Mouse (Mus musculus) heart, embryonic 15.5 days (tissue): Measurements from ENCODE around the gene Vamp1. TPM values are rescaled to one million over a fixed set of nuclear protein-coding genes. Genes with fewer than 3 reads are reported as not detected.
"Not testable (repeated sequence)": the region's sequence is repeated elsewhere in the genome, so short reads cannot be mapped to it uniquely, and the experiment has no call there.

Source experiments
- ATAC-seq: fragments of 200-750 bp; cut with Nextera tagmentation; replicated peaks from 2 replicates; pipeline ENCODE4 v1.8.0; 2017; ENCODE audit warnings: low read depth, moderate TSS enrichment; ENCODE audit not compliant: insufficient number of reproducible peaks, insufficient read depth, low FRiP score
- H3K27ac ChIP-seq: fragments of 300-500 bp; sonication (generic); 2 replicates; pipeline ENCODE4 v1.5.1; 2015; ENCODE audit warnings: mild to moderate bottlenecking, inconsistent platforms
- H3K27me3 ChIP-seq: fragments of 300-500 bp; sonication (generic); 2 replicates; pipeline ENCODE4 v1.6.1; 2015; ENCODE audit warnings: inconsistent platforms
- H3K36me3 ChIP-seq: fragments of 300-500 bp; sonication (generic); 2 replicates; pipeline ENCODE4 v1.6.1; 2015; ENCODE audit warnings: mild to moderate bottlenecking, inconsistent platforms
- H3K4me1 ChIP-seq: fragments of 300-500 bp; sonication (generic); replicated peaks from 2 replicates; pipeline ENCODE4 v1.6.1; 2015; ENCODE audit warnings: inconsistent platforms
- H3K4me2 ChIP-seq: fragments of 300-500 bp; sonication (generic); 2 replicates; pipeline ENCODE4 v1.6.1; 2015; ENCODE audit warnings: inconsistent platforms, mild to moderate bottlenecking, moderate library complexity
- H3K4me3 ChIP-seq: fragments of 300-500 bp; sonication (generic); 2 replicates; pipeline ENCODE4 v1.5.1; 2015; ENCODE audit warnings: mild to moderate bottlenecking, inconsistent platforms
- H3K9ac ChIP-seq: fragments of 300-500 bp; sonication (generic); 2 replicates; pipeline ENCODE4 v1.6.1; 2015; ENCODE audit warnings: mild to moderate bottlenecking, inconsistent platforms
- H3K9me3 ChIP-seq: fragments of 300-500 bp; sonication (generic); replicated peaks from 2 replicates; pipeline ENCODE4 v1.6.1; 2016; ENCODE audit warnings: inconsistent platforms
- WGBS: fragments of 180-500 bp; shearing (Covaris S2); methylation state at CpG from one replicate; pipeline ENCODE4 v1.1.7; 2015; ENCODE audit warnings: mixed read lengths; 5-methylcytosine and 5-hydroxymethylcytosine counted together
- polyA plus RNA-seq: library from polyadenylated mRNA; unstranded; fragments of >200 nt; fragmentation: Nextera tagmentation; extraction: Ambion mirVana; gene quantifications from 2 replicates; pipeline ENCODE4 v1.2.1, GENCODE M21; 2015

Gene Vamp1
- polyA plus RNA-seq, 1 experiment from 2014 or later, result 5.3 TPM

DNA sequence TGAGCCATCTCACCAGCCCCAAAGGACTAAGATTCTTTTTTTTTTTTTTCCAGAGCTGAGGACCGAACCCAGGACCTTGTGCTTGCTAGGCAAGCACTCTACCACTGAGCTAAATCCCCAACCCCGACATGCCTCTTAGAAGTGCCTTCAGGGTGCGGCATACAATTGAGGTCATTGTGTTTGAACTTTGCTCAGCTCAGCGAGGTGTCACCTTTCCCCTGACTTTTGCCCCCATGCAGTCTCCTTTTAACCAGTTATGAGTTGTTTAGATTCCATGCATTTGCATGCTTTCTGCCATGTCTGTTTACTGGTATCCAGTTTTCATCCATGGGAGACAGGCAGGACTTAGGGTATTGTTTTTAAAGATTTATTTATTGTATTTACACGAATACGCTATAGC is 53.4 kb downstream of the Vamp1 start:
- Histone ChIP-seq H3K36me3 (no peaks in the 10 kb centered on the region), H3K4me2 (no peak overlapping the region), H3K4me3 (no peak overlapping the region), H3K9me3 (no peaks in the 10 kb centered on the region), H3K27ac (no peak overlapping the region), H3K9ac (no peak overlapping the region), H3K4me1 (peaks cover 7% of the 10 kb centered on the region), H3K27me3 (no peaks in the 10 kb centered on the region)
- no peak for ATAC-seq
- WGBS, result 49% methylated on average over 6 of the region's 6 CpGs

DNA sequence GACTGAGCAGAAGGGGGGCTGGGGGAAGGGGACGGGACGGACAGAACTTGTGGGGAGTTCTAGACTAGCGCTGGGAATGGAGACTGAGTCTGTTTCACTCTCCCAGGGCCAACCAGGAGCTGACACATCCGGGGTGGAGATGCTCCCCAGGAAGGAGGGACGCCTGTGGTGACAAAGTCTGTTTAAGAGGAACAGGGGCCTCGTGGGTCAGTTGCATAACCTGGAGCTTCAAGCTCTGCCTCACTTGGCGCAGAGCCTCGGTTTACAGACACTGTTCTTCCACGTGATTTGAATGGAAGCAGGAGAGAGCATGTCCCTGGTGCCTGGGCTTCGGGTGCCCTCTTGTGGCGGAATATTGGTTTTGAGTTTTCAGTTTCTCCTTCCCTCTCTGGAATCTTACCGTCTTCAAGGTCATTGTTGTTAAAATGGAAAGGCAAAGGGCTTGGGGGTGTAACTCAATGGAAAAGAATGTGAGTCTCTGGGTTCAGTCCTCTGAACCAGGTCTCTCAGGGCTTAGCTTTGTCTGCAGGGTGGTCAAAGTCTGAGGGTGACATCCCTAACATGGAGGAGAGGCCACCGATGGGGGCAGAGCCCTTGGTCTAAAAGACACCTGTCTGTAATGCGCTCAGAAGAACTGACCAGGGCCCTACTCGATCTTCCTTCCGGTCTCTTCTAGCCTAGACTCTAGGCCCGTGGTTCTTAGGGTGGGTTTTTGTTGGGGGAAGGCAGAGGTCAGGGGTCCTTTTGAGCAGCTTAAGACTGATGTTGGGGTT is 56.3 kb downstream of the Vamp1 start:
- H3K9ac ChIP-seq, result peak overlapping the region; percentile 42; the same call in 1 of the 2 replicates
- H3K4me2 ChIP-seq, result peak overlapping the region; percentile 52
- no peaks in the 10 kb centered on the region for H3K9me3 ChIP-seq
- no peaks in the 10 kb centered on the region for H3K36me3 ChIP-seq
- 14% methylated on average over 17 of the region's 17 CpGs for WGBS
- peak overlapping the region; percentile 36; the same call in 1 of the 2 replicates for H3K27ac ChIP-seq
- ATAC-seq, result peak; percentile 88
- H3K4me1 ChIP-seq, result peaks cover 7% of the 10 kb centered on the region
- 0 out of 2 replicates have a peak overlapping the region, but pooled peaks have one; percentile 14 for H3K4me3 ChIP-seq
- no peaks in the 10 kb centered on the region for H3K27me3 ChIP-seq

DNA sequence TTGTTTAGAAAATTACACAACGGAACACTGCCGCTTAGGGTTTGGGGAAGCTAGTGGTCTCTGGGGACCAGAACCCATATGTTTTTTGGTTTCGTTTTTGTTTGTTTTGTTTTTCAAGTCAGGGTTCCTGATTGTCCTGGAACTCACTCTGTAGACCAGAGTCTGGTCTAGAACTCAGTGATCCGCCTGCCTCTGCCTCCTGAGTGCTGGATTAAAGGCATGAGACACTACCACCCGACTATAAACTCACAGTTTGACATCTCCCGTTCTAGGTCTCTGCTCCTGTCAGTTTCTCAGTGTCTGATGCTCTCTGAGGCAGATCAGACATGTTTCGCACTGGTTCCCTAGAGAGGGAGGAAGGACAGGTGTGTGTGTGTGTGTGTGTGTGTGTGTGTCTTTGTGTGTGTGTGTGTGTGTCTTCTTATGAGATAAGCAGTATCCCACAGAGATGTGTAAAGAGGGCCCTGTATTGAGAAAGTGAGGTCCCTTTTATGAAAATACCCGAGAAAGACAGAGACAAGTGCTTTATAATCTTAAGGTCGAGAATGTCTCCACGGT is 57.0 kb downstream of the Vamp1 start:
- peaks cover 7% of the 10 kb centered on the region for H3K4me1 ChIP-seq
- no peak overlapping the region for H3K4me2 ChIP-seq
- H3K9me3 ChIP-seq, result no peaks in the 10 kb centered on the region
- no peak overlapping the region for H3K9ac ChIP-seq
- WGBS, result 71% methylated on average over 10 of the region's 10 CpGs
- no peak overlapping the region for H3K27ac ChIP-seq
- H3K36me3 ChIP-seq, result no peaks in the 10 kb centered on the region
- H3K4me3 ChIP-seq, result no peak overlapping the region
- no peaks in the 10 kb centered on the region for H3K27me3 ChIP-seq
- ATAC-seq, result no peak

DNA sequence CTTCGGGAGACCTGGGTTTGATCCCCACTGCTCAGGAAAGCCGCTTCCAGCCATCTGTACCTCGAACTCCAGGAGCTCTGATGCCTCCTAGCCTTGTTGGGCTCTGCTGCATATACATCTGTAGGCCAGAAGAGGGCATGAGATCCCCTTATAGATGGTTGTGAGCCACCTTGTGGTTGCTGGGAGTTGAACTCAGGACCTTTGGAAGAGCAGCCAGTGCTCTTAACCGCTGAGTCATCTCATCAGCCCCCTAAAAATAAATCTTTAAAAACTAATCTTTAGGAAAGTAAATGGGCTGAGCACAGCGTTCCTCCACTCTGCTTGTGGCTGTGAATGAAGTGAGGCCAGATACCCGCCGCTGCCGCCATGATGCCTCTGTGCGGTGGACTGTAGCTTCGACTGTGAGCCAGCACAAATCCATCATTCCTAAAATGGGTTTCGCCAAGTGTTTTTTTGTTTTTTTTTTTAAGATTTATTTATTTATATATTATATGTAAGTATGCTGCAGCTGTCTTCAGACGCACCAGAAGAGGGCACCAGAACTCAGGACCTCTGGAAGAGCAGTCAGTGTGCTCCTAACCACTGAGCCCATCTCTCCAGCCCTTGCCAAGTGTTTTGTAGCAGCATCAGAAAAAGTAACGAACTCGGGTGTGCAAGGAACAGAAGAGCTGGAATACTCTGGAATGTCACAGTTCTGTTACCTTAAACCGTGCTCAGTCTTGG is 59.7 kb downstream of the Vamp1 start:
- H3K4me1 ChIP-seq, result peaks cover 7% of the 10 kb centered on the region
- no peak overlapping the region for H3K4me2 ChIP-seq
- no peaks in the 10 kb centered on the region for H3K9me3 ChIP-seq
- H3K4me3 ChIP-seq, result no peak overlapping the region
- H3K27ac ChIP-seq, result no peak overlapping the region
- 54% methylated on average over 15 of the region's 15 CpGs for WGBS
- no peaks in the 10 kb centered on the region for H3K36me3 ChIP-seq
- no peaks in the 10 kb centered on the region for H3K27me3 ChIP-seq
- ATAC-seq, result no peak
- no peak overlapping the region for H3K9ac ChIP-seq

DNA sequence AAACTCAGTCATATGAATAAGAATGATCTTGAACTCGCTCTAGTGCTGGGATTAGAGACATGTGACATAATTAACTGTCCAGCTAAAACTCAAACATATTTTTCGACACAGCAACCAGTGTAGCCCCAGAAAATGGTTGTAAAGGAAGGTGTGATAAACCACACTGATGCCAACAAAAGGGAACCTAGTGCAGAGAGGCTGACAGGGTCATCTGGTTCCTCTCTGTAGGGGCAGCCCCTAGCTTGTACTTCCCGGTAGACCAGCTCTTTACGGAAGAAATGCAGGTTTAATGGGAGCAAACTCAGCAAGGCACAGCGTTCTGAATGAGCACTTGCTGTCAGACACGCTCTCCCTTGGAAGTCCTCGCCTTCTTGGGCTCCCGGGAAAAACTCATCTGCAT is 64.4 kb downstream of the Vamp1 start:
- Histone ChIP-seq H3K27ac (no peak overlapping the region), H3K36me3 (no peaks in the 10 kb centered on the region), H3K27me3 (no peaks in the 10 kb centered on the region), H3K4me2 (no peak overlapping the region), H3K9me3 (no peaks in the 10 kb centered on the region), H3K4me1 (no peaks in the 10 kb centered on the region), H3K4me3 (no peak overlapping the region), H3K9ac (no peak overlapping the region)
- WGBS, result 50% methylated on average over 8 of the region's 8 CpGs
- ATAC-seq, result no peak

DNA sequence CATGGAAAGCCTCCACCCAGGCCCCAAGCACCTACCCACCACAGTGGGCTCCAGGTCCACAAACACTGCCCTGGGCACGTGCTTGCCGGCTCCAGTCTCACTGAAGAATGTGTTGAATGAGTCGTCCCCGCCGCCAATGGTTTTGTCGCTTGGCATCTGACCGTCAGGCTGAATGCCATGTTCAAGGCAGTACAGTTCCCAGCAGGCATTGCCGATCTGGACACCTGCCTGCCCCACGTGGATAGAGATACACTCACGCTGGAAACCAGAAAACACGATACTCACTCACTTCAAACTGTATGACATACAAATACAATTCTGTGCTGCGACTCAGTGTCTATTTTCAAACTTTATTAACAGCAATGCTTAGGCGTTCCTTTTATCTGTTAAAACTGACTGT is 67.4 kb downstream of the Vamp1 start:
- not testable (repeated sequence) for H3K36me3 ChIP-seq, H3K4me1 ChIP-seq, H3K4me2 ChIP-seq, H3K4me3 ChIP-seq, H3K9me3 ChIP-seq, ATAC-seq, H3K9ac ChIP-seq, H3K27me3 ChIP-seq, H3K27ac ChIP-seq
- 87% methylated on average over 13 of the region's 13 CpGs for WGBS

DNA sequence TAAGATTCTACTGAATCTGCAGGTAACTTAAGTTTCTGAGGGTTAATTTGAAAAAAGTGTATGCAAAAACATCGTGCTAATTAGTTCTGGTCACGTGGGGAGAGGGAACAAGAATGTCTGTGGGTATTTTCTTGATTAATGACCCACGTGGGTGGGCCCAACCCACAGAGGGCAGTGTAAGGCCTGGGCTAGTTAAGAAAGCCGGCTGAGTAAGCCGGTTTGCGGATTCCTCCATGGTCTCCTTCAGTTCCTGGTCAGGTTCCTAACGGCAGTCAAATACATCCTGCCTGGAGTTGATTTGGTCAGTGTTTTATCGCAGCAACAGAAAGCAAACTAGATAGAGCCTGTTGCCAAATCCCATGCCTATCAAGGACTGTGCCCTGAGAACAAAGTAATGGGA is 68.9 kb downstream of the Vamp1 start:
- Histone ChIP-seq H3K4me3 (no peak overlapping the region), H3K27me3 (no peaks in the 10 kb centered on the region), H3K9ac (no peak overlapping the region), H3K4me1 (no peaks in the 10 kb centered on the region), H3K9me3 (no peaks in the 10 kb centered on the region), H3K36me3 (no peaks in the 10 kb centered on the region), H3K27ac (no peak overlapping the region), H3K4me2 (no peak overlapping the region)
- WGBS, result 40% methylated on average over 8 of the region's 8 CpGs
- ATAC-seq, result no peak

DNA sequence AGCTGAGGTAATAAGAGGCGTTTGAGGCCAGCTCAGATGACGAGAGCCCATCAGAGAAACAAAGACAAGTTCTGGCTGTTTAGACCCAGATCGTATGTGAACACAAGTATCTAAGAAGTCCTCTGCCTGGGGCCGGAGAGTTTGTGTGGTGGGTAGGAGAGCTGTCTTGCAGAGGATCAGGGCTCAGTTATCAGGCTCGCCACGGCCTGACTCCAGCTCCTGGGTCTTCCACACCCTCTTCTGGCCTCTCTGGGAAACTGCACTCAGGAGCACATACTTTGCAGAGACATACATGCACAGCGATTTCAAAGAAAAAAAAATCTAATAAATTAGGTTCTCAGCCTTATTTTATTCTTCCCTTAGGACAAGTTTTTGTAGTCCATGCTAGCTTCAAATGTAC is 69.4 kb downstream of the Vamp1 start:
- H3K27ac ChIP-seq, result no peak overlapping the region
- no peaks in the 10 kb centered on the region for H3K27me3 ChIP-seq
- no peaks in the 10 kb centered on the region for H3K36me3 ChIP-seq
- WGBS, result 86% methylated on average over 7 of the region's 7 CpGs
- no peaks in the 10 kb centered on the region for H3K9me3 ChIP-seq
- H3K4me1 ChIP-seq, result no peaks in the 10 kb centered on the region
- no peak overlapping the region for H3K9ac ChIP-seq
- no peak for ATAC-seq
- no peak overlapping the region for H3K4me3 ChIP-seq
- no peak overlapping the region for H3K4me2 ChIP-seq

DNA sequence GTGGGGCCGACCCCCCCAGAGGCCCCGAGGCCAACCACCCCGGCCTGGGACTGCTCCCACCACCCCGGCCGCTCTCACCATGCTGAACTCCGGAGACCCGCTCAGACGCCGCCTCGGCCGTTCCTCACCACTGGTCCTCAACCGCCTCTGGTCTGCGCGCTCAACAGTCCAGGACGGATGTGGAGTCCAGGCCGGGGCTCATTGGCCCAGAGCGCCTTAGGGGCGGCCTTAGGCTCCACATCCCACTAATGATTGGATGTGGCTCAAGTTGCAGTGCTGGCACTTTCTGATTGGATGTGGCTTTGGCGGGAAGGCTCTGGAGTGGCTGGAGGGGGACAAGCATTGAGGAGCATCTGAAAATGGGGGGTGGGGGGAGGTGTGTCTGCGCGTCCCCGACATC is 70.5 kb downstream of the Vamp1 start, which contains the start of gene Tuba3a:
TSS of gene Tuba3a (minus strand) at position 153 of the 400 bp plus-strand sequence.
- H3K4me2 ChIP-seq, result no peak within 1 kb of the TSS
- no peak; the same call in 1 of the 2 replicates for ATAC-seq
- H3K9me3 ChIP-seq, result no peaks in the 10 kb centered on the region
- H3K27ac ChIP-seq, result no peak within 1 kb of the TSS
- H3K4me3 ChIP-seq, result no peak within 1 kb of the TSS
- H3K4me1 ChIP-seq, result no peaks in the 10 kb centered on the region
- H3K27me3 ChIP-seq, result no peaks in the 10 kb centered on the region
- WGBS, result 94% methylated on average over 20 of the region's 22 CpGs
- H3K9ac ChIP-seq, result no peak within 1 kb of the TSS
- H3K36me3 ChIP-seq, result no peaks in the 10 kb centered on the region

DNA sequence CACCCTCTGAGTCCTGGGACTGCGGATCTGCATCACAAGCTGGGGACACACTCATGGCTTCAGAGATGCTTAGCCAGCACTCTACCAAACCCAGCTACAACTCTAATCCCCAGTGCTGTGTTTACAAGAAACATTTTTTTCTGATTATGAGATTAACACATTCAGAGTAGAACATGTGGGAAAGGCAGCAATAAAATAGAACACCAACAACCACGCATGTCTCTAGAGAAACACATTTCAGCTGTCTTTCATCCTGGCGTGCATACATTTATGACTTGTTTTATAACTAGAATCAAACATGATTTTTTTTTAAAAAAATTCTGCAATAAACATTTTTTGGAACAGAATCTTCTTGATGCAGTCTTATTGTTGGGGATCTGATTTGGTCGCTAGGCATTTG is 71.6 kb downstream of the Vamp1 start:
- no peak overlapping the region for H3K9ac ChIP-seq
- H3K4me1 ChIP-seq, result no peaks in the 10 kb centered on the region
- no peaks in the 10 kb centered on the region for H3K9me3 ChIP-seq
- no peak overlapping the region for H3K27ac ChIP-seq
- H3K27me3 ChIP-seq, result no peaks in the 10 kb centered on the region
- H3K4me3 ChIP-seq, result no peak overlapping the region
- no peak for ATAC-seq
- H3K36me3 ChIP-seq, result no peaks in the 10 kb centered on the region
- WGBS, result 84% methylated on average over 4 of the region's 4 CpGs
- H3K4me2 ChIP-seq, result no peak overlapping the region

DNA sequence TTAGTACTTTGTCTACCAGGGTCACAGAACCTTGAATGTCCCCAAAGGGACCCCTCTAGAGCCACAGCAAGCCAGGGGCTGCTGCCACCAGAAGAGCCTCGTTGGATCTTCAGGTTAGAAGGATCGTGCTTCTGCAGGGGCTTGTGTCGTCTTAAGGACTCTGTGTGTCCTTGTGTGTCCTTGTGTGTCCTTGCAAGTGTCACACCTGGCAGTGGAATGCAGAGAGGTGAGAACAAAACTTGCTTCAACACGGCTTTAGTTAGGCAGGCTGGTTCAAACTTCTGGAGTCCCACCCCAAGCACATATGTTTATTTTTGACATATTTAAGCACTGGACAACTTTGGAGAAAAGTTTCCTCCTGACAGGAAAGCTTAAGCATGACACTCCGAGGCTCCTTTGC is 73.4 kb downstream of the Vamp1 start:
- 60% methylated on average over 5 of the region's 5 CpGs for WGBS
- Histone ChIP-seq H3K9ac (no peak overlapping the region), H3K4me1 (no peaks in the 10 kb centered on the region), H3K27ac (no peak overlapping the region), H3K4me3 (no peak overlapping the region), H3K36me3 (no peaks in the 10 kb centered on the region), H3K4me2 (no peak overlapping the region), H3K27me3 (no peaks in the 10 kb centered on the region), H3K9me3 (no peaks in the 10 kb centered on the region)
- ATAC-seq, result no peak
